ENCODE assay signal across 8 mouse cellular contexts in the genomic region with DNA sequence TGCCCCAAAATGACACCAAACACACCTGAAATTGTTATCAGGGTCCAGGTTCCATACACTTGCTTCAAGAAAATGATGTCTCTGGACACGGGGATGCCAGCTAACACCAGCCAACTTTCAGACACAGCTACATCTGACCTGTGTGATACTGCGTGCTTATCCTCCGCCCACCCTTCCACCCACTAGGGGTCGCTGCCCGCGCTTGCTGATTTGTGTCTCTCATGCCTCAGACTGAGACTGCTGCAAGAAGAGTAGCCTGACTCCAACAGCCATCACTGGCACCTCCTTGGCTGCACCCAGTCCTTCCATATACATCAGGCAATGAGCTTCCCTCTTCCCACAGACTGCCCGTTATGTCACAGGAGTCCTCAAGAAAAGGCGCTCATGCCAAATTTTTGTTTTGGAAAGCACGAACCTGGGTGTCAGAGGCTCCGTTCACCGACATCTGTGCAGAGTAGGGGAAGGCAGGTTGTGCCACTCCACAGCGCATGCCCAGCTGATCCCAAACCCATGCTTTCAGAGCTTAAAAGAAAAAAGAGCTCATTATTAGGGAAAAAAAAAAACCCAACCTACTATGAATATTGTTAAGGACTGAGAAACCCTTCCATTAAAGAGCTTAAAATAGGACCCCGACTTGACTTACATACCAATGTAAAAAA. TPM values are rescaled to one million over a fixed set of nuclear protein-coding genes. Genes with fewer than 3 reads are reported as not detected.
A peak's percentile ranks its signal among the peaks of the same experiment; 100 is the strongest.
DNase-seq lines count a peak whose midpoint lies in the region; ATAC-seq and TF ChIP-seq lines count a peak whose summit lies in the region.

No protein-coding gene starts in this region.

- DNase-seq in adrenal gland, adult (ENCODE audit: inconsistent age in 2 of 2, low spot score in 1 of 2): peak; percentile 72 to 90
- DNase-seq in cerebellum, postnatal 4 days (ENCODE audit: low spot score in 2 of 2): peak; percentile 88 to 89
- DNase-seq in gastrocnemius, postnatal 10 days: peak; percentile 74
- DNase-seq in kidney, postnatal 36 days: peak; percentile 66 to 89
- no peak for DNase-seq in liver, embryonic 14.5 days (ENCODE audit: low read depth in 3 of 3, low spot score in 3 of 3)
- peak; percentile 24 for DNase-seq in ovary, postnatal 10 days (ENCODE audit: low spot score)
- peak; percentile 25 to 71 for DNase-seq in urinary bladder, postnatal 4 days (ENCODE audit: low spot score in 2 of 2)

- H3K4me2 ChIP-seq in liver, embryonic 14.5 days (ENCODE audit: low read depth): no peak overlapping the region

- no peak for TF ChIP-seq EP300 in liver, embryonic 14.5 days (IDR thresholded peaks at IDR 0.05; ENCODE audit: low read depth)

- TF ChIP-seq CTCF in C2C12 (IDR thresholded peaks at IDR 0.05; ENCODE audit: control insufficient read depth, insufficient read depth, insufficient read length): peak; percentile 54
- TF ChIP-seq CTCF in liver, embryonic 14.5 days (IDR thresholded peaks at IDR 0.05; ENCODE audit: low read depth): peak; percentile 82

- peaks cover 6% of the 10 kb centered on the region for H3K27me3 ChIP-seq in C2C12 (ENCODE audit: control insufficient read depth, insufficient read depth, insufficient read length)
- H3K27me3 ChIP-seq in liver, embryonic 14.5 days (ENCODE audit: control insufficient read depth, insufficient read depth, low read length): no peaks in the 10 kb centered on the region

- no peak overlapping the region for H3ac ChIP-seq in C2C12 (ENCODE audit: control insufficient read depth, insufficient read length, low read depth)

- peaks cover 0 to 4% of the 10 kb centered on the region in 2 experiments; a peak in 2 of 4 replicates for H3K4me1 ChIP-seq in liver, embryonic 14.5 days (replicated peaks; ENCODE audit: control insufficient read depth in 2 of 2, insufficient read depth in 2 of 2, low read length in 1 of 2)

- no peaks in the 10 kb centered on the region for H3K79me2 ChIP-seq in C2C12 (ENCODE audit: control insufficient read depth, insufficient read depth)

- no peak overlapping the region for H3K27ac ChIP-seq in liver, embryonic 14.5 days

- H3K36me3 ChIP-seq in C2C12 (ENCODE audit: control insufficient read depth, insufficient read depth): no peaks in the 10 kb centered on the region
- H3K36me3 ChIP-seq in liver, embryonic 14.5 days (replicated peaks; ENCODE audit: control insufficient read depth, insufficient read depth, low read depth): no peaks in the 10 kb centered on the region

- no peak overlapping the region for H3K4me3 ChIP-seq in C2C12 (ENCODE audit: insufficient read depth, poor library complexity, severe bottlenecking)
- H3K4me3 ChIP-seq in liver, embryonic 14.5 days (ENCODE audit: insufficient read depth in 1 of 2, low read depth in 2 of 2, low read length in 2 of 2): no peak overlapping the region

- H3K9me3 ChIP-seq in liver, embryonic 14.5 days (ENCODE audit: control insufficient read depth, low read length): no peaks in the 10 kb centered on the region

- no peaks in the 10 kb centered on the region for H3K79me3 ChIP-seq in C2C12 (ENCODE audit: low read depth)

- no peak for ATAC-seq in liver, embryonic 14.5 days (ENCODE audit: insufficient read depth)

- H3K9ac ChIP-seq in liver, embryonic 14.5 days (replicated peaks): no peak overlapping the region

- WGBS in liver, embryonic 14.5 days (ENCODE audit: insufficient replicate concordance): 37% methylated on average over 13 of the region's 13 CpGs

TF ChIP-seq in C2C12, 6 proteins besides CTCF, POLR2A, EP300 and RAD21:
- TF ChIP-seq MAX (IDR thresholded peaks at IDR 0.05) (no peak), MYOG (IDR thresholded peaks at IDR 0.05; ENCODE audit: control insufficient read depth, extremely low read depth, insufficient read length) (no peak), FOSL1 (IDR thresholded peaks at IDR 0.05; ENCODE audit: insufficient read depth, low read length, poor library complexity, severe bottlenecking) (no peak), MYOD1 (IDR thresholded peaks at IDR 0.05; ENCODE audit: control insufficient read depth, insufficient read length, low read depth) (no peak), USF1 (IDR thresholded peaks at IDR 0.05; ENCODE audit: low read depth) (no peak), CEBPB (IDR thresholded peaks at IDR 0.05; ENCODE audit: low read depth) (no peak)

RNA-seq across cellular contexts. Expression of a gene that starts 43.2 kb away (rescaled TPM):
- 0.13 TPM for polyA plus RNA-seq in C2C12 (2012; fragmentation: generic; extraction: Trizol)
- 1 to 10 TPM in 1 of 2 experiments, under 1 TPM in 1; 0.70 to 1.0 TPM for total RNA-seq in gastrocnemius, postnatal 10 days (2021)
- 0.22 and 0.36 TPM in 2 replicates for polyA plus RNA-seq in liver, embryonic 14.5 days (2012; rRNA removed)
- polyA plus RNA-seq in liver, embryonic 14.5 days (2014; fragmentation: Nextera tagmentation; extraction: Ambion mirVana): 0.08 and 0.15 TPM in 2 replicates

Comparison
In these comparisons a context has a peak if more than half of its experiments do, and no peak if none do; other contexts are left out.
1. DNase-seq: peak in adrenal gland, adult (2 of 2), cerebellum, postnatal 4 days (2 of 2), gastrocnemius, postnatal 10 days (single experiment), kidney, postnatal 36 days (2 of 2), ovary, postnatal 10 days (single experiment) and urinary bladder, postnatal 4 days (2 of 2); none in liver, embryonic 14.5 days (0 of 3).